Mouse (Mus musculus): ENCODE measurements at regions not wholly inside any gene's neighbourhood (a gene's known extent, or its start where the extent isn't known, plus 50 kb on each side); places are given as distances from the start of the nearest gene placed in this dataset.

DNA sequence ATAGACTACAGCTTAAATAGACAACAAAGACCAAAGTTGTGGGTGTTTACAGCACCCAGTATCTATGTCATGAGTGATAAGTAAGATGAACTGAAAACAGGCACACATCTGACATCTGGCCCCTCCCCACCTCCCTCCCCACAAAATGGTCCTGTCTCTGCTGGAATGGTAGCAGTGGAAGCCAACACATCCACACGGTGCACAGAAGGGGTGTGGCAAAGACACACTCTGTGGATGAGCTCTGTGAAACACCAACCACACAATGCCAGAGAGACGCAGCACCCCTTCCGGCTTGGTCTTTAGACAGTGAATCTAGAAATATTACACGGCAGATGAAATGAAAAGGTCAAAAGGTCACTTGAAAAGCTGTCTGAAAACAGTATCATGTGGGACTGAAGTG, 85.6 kb downstream of the Fgf18 start:
- no peak for DNase-seq

DNA sequence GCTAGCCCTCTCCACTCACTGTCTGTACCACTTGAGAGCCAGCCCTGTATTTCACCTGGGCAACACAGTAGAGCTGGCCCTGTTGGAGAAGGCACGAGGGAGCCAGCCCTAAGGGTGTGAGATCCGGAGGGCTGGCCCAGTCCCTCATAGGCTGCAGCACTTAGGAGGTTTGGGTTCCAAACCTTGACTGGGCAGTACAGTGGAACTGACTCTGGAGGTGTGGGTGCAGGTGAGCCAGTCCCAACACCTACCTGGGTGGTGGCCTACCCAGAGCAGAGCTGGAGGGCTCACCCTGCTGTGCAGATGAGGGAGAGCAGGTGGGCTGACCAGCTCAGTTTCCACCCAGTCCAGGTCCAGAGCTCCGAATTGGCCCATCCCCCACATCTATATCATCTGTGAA, 86.8 kb downstream of the Fgf18 start:
- DNase-seq = no peak

DNA sequence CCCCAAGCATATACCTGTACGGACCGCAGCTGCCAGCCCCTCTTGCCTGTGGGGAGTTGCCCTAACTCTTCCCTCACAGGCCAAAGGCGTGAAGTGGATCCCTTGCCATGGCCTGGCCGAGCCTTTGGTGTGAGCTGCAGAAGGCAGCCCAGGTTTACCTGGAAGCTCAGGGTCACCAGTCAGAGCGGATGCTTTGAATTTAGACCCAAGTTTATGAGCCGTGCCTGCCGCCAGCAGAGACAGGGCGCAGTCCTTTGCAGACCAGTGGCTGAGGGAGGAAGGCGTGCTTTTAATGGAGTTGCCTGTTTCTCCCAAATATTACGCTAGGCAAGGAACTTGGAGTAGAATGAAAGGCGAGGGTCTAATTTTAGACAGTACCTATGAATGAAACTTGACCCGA, 97.0 kb downstream of the Fgf18 start:
- DNase-seq = no peak

DNA sequence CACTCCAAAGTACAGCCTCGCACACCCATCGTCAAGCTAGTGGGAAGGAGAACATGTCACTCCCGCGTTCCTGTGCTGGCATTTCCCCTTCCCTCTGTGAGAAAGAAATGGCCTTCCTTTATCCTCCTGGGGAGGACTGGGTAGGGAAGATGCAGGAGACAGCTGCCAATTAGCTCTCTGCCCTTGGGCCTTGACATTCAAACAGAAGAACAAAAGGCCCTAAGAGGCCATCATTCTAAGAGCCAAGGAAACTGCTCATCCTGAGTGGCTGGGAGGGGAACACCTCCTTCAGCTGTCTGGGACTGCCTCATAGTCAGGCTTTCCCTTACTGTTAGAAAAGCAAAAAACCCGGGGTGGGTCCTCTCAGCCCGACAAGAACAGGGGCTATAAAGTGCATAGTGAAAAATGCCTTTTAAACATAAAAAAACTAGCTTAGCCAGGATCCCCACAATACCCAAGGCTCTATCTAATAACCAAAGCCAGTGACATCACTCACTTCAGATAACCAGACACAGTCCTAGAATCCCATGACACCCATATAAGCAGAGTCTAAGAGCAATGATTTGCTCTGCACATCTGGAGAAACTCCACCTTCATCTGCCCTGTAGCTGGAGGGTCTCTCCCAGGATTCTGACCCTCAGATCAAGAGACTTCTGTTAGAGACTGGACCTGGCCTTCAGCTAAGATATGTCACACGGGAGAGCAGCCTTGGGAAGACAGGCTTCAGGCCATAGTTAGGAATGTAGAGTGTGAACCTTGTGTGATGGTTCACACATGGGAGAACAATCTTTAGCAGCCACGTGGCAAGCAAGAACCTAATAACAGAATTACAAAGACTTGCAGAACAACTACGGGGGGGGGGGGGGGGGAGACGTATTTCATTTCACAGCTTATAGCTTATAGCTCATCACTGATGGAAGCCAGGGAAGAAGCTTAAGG, 107.1 kb downstream of the Fgf18 start:
- DNase-seq = no peak

DNA sequence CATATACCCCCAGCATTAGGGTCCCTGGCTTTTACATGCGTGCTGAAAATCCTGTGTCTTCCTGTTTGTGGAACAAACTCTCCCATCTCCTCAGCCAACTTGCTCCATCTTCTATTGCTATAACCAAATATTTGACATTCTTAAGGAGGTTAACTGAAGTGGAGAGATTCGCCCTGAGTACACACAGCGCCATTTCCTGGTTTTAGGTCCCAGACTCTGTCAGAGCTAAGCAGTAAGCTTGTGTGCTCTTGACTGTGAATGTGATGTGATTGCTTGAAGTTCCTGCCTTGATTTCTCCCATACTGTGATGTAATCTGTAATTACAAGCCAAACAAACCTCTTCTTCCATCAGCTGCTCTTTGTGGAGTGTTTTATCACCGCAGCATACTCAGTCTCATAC, 110.8 kb downstream of the Fgf18 start:
- no peak for DNase-seq

DNA sequence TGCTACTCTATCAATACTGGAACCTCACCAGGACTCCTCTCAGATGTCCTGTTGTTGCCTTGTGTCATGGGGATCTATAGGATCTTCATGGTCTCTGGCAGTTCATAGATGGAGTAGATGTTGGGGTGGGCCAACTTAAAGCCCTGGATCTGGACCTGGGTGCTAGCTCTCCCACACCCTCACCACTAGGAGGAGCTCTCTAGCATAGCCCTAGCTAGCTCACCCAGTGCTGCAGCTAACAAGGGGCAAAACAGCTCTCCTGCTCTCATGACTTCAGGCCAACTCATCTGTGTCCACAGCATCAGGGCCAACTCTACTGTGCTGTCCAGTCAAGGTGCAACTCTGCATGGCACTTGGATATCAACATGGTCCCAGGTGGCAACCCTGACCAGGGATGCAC, 118.3 kb downstream of the Fgf18 start:
- DNase-seq = no peak

DNA sequence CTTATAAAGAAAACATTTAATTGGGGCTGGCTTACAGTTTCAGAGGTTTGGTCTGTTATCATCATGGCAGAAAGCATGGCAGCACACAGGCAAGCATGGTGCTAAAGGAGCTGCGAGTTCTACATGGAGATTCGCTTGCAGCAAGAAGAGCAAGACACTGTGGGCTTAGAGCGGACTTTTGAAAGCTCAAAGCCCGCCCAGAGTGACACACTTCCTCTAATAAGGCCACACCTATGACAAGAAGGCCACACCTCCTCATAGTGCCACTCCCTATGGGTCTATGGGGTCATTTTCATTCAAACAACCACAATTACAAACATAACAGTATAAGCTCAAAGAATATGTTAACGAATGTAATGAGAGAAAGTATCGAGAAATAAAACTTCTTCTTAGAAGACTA, 120.1 kb downstream of the Fgf18 start:
- no peak for DNase-seq

DNA sequence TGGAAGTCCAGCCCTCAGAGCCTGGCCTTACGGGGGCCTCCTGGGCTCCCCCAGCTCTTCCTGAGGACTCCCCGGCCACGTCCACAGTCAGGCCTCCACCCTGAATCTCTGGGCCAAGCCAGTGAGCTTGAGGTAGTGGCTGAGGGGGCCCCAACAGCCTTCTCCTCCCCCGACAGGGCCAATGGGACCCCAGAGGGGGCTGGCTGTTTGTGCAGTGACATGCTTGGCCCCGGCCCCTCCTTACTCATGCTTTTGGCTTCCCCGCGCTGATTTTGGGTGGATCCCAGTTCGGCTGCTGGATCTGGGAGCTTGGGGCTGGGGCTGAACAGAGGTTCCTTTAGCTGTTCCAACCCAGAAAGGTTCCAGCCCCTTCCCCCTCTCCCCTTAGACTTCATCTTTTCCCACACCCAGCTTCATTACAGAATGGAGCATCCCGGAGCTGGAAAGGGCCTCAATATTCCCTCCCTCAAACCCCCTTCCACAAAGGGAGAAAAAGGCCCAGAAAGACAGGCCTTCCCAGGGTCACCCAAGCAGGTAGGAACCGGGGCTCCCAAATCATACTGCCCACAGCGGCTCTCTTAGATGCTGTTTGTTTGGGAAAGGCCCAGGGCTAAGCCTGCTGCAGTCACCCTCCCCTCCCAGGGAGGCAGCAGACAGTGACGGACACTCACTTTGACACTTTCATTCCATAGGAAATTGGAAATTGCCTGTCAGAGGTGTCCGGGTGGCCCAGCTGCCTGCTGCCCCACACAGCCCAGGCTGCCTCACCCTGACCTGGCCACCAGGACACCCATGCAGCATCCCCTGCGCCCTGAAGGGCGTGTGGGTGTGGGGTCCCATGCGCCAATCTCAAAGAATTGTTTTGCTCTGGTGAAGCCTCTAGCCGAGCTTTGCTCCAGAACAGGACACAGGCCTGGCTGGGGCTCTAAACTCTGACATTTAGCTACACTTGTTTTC, 133.7 kb downstream of the Fgf18 start:
- DNase-seq = no peak

DNA sequence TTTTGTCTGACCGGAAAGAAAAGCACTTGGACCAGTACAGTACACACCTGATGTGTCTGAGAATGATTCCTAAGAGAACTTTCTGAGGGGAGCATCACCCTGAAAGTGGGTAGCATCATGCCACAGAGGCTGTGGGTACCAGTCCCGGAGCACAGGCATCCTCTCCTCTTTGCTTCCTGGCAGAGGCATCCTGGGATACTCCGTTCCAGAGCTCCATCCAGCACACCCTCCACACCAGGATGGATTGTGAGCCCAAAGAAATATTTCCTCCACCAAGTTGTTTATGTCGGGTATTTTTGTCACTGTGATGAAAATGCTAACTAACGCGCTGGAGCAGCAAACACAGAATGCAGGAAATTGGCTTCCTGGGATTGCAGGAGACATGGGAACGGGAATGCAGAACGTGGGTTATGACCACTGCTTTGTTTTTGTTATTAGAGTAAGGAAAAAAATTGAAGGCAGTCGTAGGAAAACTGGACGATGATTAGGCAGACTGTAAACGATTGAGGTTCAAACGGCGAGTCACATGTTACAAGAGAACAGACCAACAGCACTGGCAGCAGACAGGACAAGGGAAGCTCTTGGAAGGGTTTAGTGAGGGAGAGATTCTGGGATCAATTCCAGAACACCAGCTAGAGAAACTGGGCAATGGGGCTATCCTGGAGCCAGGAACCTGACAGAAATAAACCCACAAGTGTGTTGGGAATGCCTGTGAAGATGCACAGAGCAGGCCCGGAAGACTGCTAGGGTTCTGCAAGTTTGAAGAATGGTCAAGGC, 134.6 kb downstream of the Fgf18 start:
- no peak for DNase-seq

DNA sequence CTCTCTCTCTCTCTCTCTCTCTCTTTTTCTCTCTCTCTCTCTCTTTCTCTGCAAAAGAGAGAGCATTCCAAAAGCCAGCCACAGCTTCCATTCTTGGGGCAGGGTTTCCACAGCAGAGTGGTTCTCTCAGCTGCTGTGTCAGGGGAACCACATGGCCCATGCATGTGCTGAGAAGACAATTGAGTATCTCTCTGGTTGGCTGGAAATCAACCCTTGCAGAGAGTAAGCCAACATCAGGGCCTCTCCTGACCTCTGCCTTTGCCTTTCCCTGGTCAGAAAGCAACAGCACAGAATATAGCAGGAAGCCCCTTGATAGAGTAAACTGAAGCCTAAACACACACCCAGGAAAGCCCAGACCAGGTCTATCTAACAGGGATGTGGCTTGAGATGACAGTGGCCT, 138.6 kb downstream of the Fgf18 start:
- no peak for DNase-seq

DNA sequence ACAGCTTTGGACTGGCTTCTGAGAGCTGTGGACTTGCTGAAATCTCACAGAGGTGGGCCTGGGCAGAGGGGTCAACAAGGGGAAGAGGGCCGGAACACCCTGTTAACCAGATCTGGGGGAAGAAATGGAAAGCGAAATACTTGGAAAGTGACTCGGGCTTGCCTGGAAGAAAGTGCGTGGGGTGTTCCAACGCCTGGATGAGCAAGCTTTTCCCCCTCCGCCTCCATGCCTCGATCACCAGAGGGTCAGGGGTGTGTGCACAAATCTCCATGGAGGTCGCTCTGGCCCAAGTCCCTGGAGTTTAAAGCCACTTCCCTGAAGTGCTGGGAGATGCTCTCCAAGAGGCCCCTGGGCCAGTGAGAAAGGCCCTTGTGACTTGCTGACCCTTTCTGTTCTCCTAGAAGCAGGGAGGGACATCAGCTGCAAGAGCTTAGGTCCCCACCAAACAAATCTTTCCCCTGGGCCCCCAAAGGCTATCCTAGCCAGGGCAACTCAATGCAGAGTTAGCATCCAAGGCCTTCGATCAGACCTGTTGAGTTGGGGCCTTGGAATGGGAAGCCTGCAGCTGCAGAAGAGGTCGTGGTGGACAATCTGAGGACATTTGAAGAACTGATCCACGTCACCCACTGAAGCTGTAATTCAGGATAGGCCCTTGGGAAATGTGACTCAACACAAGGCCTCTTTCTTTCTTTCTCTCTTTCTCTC, 139.2 kb downstream of the Fgf18 start:
- no peak for DNase-seq

DNA sequence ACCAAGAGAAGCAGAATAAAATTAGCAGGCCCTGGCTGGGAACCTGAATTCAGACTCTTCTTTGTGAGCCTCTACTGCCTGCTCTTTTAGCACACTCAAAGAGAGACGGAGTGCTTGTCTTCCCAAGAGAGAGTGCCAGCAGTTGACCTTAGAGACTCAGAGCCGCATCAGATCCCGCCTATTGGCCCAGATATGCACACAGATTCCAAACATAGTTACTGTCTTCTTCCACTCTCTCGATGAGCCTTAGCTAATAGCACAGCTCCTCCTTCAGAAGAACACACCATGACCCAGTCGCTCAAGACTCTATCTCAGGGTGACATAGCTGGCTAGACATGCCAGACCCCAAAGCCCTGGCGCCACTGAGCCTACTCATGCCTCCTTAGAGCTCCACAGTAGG, 139.8 kb downstream of the Fgf18 start:
- no peak for DNase-seq

DNA sequence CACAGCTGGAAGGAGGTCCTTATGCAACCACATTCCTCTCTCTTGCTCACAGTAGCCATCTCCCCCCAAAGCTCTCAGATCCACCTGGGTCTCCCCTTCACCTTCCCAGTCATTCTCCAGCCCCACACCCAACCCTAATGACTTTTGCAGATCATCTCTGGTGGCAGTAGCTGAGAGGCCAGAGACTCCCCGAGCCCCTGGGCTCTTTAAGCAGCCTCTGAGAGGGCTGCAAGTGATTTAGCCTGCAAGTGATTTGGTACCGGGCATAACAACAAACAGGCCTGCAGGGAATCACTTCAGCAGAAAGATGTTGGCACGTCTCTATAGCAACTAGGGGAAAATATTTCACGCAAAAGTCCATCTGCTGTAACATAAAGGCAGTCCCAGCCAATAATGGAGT, 142.0 kb downstream of the Fgf18 start:
- no peak for DNase-seq

DNA sequence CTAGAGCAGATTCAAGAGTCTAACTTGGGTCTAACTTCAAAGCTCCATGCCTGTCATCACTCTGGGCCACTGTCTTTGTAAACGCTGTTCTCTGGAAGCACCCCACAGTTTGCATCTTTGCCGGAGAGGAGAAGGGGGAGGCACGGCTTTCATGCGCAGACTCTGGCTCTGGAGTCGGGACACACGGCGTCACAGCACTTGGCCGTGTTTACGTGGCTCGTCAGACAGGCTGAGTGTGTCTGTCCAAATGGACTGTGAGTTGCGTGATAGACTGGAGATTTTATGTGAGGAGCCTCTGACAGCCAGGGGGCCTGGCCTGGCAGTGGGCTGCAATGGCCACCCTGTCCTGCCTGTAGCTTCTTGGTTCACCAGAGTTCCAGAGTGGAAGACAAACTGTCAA, 142.6 kb downstream of the Fgf18 start:
- no peak for DNase-seq

DNA sequence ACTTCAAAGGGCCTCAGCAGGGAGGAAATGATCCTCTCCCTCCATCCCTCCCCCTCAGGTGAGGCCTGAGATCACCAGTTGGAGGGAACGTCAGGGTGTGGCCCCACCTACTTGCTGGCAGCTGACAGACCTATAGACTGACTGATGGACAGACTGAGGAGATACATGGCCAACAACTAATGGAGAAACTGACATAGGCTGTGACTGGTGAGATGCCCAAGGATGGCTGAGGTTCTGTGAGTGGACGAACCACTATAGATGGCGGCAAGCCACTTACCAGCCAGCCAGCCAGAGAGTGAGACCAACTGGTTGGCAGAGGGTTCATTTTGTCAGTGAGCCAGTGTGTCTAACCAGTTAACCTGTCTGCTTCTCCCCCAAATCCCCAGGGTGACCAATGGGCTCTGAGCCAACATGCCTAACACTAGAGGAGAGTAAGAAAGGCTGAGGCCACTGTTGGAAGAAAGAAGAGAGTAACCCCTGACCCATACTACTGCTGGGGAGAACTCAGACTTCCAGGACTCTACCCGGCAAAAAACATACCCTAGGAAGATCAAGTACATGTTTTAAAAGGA, 147.4 kb downstream of the Fgf18 start:
- DNase-seq = no peak

DNA sequence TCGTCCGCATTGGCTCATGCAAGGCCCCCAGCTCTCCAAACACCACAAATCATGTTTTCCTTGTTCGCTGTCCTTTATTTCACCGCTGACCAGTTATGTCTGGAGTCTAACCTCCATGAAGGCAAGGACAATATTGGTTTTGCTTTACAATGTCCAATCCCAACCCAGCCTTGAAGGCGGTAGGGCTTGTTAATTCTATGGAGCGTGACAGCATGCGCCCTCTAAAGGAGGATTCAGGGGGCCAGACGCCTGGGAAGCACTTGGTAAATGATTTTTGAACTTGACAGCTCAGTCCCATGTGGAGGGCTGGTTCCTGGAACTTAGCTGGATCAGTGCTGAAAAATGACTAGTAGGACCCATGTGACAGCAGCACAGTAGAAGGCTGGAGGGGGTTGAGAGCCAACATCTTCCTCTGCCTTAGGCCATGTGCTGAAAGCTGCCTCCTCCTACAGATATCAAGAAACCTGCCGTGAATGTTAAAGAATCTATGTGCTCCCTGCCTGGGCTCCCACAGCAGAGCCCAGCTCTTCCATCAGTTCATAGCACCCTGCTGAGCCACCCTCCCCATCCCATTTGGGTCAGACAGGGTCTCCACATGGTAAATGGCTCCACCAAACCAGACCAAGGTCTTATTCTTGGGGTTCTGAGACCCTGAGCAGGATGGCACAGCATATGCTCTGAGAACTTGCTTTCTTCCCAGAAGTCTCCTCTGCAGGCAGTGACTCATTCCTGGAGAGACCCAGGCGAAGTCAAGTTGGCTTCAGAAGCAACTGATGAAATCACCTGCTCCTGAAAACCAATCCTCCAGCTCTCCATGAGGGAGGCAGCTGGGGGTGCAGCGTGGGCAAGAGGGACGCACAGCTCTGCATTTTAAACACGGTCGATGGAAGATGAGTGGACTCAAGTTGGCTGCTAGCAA, 148.3 kb downstream of the Fgf18 start:
- DNase-seq = peak; percentile 64

DNA sequence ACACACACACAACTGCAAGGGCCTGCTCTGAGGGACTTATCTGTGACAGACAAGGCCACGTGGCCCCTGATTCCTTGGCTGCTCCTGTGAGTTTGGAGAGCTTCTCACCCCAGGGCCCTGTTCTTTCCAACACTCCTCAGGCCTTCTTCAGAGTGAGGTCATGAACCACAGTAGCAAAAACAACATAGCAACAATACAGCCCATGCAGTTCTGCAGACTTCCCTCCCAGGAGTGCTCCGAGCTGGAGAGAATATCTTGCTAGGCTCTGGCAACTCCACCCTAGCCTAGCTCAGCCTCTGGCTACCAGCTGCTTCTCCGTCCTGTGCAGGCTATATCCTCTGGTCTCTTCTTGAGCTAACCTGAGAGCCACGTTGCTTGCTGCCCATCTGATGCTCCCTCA, 152.8 kb downstream of the Fgf18 start:
- DNase-seq = no peak

DNA sequence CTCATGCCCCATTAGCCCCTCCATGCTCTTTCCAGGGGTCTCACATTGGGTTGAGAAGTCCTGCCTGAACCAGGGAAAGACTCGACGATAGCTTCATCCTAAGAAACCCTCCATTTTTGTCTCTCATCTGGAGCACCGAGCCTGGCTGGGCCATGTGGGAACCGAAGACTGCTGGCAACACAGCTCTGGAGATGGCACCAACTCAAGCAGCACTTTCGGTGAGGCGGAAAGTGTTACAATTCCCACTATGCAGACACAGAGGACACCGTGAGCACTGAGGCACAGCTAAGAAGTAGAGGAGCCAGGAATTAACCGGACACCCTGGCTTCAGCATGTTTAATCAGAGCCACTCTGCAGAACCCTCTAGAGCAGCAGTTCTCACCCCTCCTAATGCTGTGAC, 153.8 kb downstream of the Fgf18 start:
- DNase-seq = peak; percentile 10

DNA sequence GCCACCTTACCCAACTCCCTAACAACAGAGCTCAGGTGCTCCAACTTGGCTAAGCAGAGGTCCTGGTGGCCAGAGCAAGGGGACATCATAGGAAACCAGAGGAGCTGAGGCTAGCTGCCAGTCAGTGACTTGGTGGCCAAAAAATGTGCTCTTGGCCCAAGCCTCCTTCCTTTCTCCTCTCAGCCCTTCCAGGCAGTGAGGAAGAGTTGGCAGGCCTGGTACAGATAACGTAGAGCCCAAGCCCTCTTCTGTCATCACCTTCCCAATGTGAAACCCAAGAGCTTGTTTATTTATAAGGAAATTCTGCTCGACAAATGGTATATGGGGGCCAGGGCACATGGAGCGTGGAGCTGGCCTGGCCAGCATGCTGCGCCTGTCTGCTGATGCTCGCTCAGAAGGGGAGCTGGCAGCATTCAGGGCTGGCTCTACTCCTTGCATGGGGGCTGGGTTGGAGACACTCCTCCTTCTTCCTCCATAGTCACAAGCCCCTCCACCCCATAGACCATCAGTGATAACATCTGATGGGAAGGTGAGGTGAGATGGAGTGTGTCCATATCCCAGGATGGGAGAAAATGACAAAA, 156.1 kb downstream of the Fgf18 start:
- DNase-seq = no peak

DNA sequence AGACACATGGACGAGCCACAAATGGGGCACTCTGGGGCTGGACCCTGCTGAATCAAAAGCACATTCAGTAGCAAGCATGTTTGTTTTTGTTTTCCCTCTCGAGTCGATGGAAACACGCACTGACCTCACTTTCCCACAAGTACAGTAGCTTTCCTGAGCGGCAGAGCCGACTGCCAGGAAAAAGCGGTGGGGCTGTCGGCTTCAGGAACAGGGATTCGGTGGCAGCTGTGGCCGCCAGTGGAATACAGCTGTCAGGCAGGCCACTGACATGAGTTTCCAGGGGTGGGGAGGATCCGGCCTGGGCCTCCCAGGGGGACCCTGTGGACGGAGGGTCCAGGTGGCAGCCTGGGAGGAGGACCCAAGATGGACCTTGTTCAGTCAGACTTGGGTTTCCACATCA, 157.0 kb downstream of the Fgf18 start:
- no peak for DNase-seq

DNA sequence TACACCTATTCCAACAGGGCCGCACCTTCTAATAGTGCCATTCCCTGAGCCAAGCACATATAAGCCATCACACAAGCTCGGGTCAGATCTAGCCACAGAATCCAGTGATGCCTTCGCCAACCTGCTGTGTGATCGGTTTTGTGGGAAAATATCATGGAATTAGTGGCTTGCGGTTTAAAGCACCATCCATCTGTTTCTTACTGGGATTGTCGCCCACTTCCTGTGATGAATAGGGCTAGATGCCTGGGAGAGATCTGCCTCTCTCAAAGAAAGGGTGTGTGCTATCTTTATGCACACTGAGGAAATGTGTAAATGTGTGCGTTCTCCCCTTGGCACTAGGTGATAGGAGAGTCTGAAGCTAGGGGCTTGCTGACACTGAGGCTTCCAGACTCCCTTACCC, 154.5 kb upstream of the Smim23 start:
- no peak for DNase-seq

All from right cerebral cortex, adult 18-20 months (tissue).